Mouse (Mus musculus): ENCODE measurements at regions not wholly inside any gene's neighbourhood (a gene's known extent, or its start where the extent isn't known, plus 50 kb on each side); places are given as distances from the start of the nearest gene placed in this dataset.
"Not testable (repeated sequence)": the region's sequence is repeated elsewhere in the genome, so short reads cannot be mapped to it uniquely, and the experiment has no call there.

DNA sequence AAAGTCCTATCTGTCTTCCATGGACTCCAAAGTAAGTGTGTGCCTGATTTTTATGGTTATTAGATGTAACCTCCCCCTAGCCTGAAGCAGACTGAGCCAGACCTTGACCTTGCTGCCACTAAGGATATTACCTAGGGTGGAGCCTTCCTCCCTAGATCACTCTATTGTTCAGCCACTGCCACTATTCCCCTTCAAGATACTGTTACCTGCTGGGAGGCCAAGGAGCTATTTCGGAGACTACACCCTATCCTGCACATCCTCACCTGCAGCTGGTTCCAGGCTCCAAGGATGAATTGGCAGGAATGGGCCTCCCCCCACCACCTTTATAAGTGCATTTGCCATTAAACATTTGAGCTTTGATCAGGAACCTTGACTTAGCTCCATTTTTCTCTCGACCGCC, 769.4 kb downstream of the Efna5 start:
- not testable (repeated sequence) for DNase-seq (ENCODE audit: extremely low read depth, insufficient read length, low spot score)

DNA sequence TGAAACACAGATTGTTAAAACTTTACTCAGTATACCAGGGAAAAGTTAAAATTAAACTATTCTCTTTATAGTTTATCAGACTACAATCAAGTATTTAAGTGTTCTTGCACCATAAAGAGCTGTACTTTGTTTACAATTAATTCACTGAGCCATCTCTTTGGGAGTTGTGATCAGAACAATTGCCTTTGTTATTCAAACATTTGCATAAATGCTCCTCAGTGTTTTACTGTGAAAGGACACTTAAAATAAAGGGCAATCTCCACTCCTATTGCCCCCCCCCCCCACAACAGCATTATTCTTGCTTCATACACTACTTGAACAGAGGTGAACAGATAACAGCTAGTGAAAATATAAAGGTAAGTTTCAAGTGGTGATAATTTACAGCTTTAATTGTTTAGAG, 772.1 kb downstream of the Efna5 start:
- DNase-seq (ENCODE audit: extremely low read depth, insufficient read length, low spot score), result no peak

DNA sequence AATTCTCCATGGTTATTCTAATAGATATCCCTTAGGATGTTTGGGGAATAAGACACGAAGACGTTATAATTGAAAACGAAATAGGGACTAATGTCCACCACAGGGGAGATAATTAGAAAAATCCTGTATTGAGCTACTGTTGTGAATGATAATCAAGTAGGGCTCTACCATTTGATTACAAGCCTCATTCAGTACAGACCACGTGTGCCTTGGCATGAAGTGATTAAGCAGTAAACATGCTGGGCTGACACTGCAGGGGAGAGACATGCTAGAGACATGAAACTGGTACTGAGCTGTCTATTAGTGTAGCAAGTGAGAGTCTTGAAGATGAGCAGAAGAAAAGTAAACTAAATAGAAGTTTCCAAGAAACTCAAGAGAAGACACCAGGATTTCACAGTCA, 797.8 kb downstream of the Efna5 start:
- no peak for DNase-seq (ENCODE audit: extremely low read depth, insufficient read length, low spot score)

- DNase-seq (ENCODE audit: extremely low read depth, insufficient read length, low spot score), result peak; percentile 5
Measured at GRCm38 (mm10) chr17:62077604-62078003, 803.5 kb downstream of the Efna5 start.

GRCm38 (mm10) chr17:62064939-62065338, 816.2 kb downstream of the Efna5 start:
- no peak for DNase-seq (ENCODE audit: extremely low read depth, insufficient read length, low spot score)

DNA sequence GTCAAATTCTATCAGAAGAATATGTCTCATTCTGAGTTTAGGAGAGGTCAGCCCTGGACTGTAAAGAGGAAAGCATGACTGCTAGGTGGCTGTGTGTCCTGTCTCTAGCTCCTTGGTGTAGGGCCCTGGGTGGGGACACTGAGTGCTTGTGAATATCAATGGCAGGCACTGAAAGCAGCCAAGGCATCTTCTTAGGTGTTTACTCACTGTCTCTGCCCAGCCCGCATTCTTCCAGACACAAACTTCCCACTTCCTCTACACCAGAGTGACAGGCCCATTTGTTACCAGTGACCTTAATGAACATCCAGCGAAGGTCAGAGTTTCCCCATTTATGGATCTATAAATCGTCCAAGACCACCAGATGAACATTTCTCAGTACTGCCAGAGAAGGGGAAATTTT, 823.1 kb downstream of the Efna5 start:
- DNase-seq (ENCODE audit: extremely low read depth, insufficient read length, low spot score), result no peak

GRCm38 (mm10) chr17:62054801-62055200, 826.3 kb downstream of the Efna5 start:
- DNase-seq (ENCODE audit: extremely low read depth, insufficient read length, low spot score), result no peak

DNA sequence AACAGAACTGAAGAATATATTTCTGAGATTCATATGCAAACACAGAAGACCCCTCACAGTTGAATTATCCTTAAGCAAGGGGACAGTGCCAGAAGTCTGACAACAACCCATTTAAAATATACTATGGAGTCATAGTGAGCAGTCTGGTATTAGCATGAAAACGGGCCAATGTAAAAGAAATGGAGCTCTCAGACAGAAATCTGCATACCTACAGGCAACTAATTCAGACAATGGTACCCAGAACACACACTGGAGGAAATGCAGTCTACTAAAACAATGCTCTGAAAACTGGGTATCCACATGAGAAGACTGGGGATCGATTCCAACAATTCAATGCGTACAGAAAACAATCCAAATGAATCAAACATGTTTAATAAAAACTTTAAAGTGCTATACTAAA, 832.1 kb downstream of the Efna5 start:
- DNase-seq (ENCODE audit: extremely low read depth, insufficient read length, low spot score), result no peak

DNA sequence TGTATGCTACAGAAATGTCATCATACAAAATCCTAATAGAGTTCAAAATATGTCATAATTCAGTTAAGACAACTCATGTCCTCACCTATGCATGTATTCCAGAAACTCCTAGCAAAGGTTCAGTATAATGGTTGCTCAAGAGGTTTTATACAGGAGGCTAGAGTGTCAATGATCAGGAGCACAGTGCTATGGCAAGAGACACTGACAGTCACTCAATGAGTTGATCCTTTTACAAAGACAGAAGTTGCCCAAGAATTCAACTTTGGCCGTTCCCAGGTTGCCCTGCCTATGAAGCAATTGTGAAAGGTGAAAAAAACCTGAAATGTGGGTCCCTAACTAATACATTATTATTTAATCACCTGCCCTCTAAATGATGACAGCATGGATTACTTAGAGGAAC, 850.5 kb downstream of the Efna5 start:
- no peak for DNase-seq (ENCODE audit: extremely low read depth, insufficient read length, low spot score)
